Mouse (Mus musculus) kidney, adult 2 months (tissue): ENCODE results near the gene Pdhb.

Source experiments
- CTCF ChIP-seq: fragments of 200-500 bp; conservative IDR thresholded peaks from 2 replicates; pipeline ENCODE4 v1.5.1; 2011; ENCODE audit warnings: low read depth, mild to moderate bottlenecking, control low read depth, low read length, moderate library complexity, mixed read lengths; ENCODE audit not compliant: insufficient read depth, insufficient read length
- POLR2A ChIP-seq: fragments of 200-500 bp; IDR thresholded peaks from one replicate; pipeline ENCODE4 v1.6.1; 2011; ENCODE audit warnings: low read depth, low read length, control low read depth

GRCm38 (mm10) chr14:8212996-8213395, 40.2 kb upstream of the Pdhb start:
- TF ChIP-seq POLR2A (no peak), CTCF (no peak)
